Mouse (Mus musculus): ENCODE measurements at regions not wholly inside any gene's neighbourhood (a gene's known extent, or its start where the extent isn't known, plus 50 kb on each side); places are given as distances from the start of the nearest gene placed in this dataset.

GRCm38 (mm10) chr1:89244598-89244997, 174.4 kb downstream of the Sh3bp4 start:
- no peak for TF ChIP-seq CTCF (IDR thresholded peaks at IDR 0.05; ENCODE audit: low read depth)
- no peak for TF ChIP-seq EP300 (IDR thresholded peaks at IDR 0.05; ENCODE audit: low read depth)
